Mouse (Mus musculus) cerebellum, adult 18-20 months (tissue): ENCODE results near the gene Lrsam1.

ENCODE experiments used
- DNase-seq, 2 experiments: peaks; one replicate each; pipeline ENCODE4 v3.0.0; 2021

Gene Lrsam1

DNA sequence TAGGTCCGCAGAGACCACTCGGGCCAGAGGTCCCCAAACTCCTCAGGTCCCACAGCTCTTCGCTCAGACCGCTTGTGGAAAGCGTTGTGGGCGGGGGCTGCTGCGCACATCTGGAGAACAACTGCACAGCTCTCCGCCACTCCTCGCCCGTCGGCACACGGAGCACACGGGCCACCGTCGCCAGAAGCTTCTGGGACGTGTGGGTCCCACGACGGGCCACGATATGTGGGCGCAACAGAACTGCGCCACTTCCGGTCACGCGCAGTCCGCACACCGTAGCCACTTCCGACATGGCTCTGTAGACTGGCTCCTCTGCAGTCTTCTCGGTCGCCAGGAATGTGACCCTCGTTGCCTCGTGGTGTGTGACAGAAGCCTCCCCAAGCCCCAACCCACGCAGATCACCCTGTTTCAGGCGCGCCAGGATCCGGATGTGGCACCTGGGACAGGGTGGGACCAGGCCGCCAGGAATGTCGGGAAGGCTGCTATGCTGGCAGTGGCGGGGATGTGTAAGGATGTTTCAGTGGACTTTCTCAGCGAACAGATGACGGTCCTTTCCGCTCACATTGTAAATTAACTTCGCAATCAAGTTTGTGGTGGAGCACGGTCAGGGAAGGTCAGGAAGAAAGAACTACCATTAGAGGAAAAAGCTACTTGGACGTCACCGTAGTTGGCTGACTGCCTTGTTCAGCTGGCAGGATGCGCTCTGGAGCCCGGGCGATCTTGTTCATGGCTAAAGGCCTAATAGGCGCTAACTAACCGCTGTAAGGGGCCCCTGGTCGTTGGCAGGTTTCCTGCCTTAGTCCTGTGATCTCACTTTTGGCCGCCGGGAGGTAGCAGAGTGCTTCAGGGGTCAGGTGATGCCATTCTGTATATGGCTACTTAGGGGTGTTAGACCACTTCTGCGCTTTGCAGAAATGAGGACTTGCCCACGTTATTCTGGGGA is 5.5 kb upstream of the Lrsam1 start:
- DNase-seq, result peak; percentile 85 to 91

DNA sequence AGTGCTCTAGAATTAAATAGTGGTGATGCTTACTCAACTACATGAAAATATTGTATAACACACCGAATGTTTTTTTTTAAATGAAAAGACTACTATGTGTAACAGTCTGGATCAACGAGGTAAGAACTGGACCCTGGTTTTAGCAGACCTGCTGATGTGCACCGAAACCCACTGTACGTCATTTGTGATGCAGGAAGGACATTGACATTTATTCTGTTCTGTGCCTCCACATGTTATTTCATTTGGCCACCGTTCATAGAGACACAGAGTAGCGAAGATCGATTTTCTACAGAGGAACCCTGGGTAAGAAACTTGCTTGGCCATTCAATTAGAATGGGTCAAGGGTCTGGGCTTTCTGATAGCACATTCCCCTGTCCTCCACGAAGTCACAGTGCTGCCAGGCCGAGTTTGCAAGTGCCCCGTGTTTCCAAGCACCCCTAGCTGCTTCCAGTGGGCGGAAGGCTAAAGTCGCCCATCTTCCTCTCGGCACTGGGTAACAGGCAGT is 4.8 kb upstream of the Lrsam1 start:
- peak in 1 of 2 experiments; percentile 16 for DNase-seq

DNA sequence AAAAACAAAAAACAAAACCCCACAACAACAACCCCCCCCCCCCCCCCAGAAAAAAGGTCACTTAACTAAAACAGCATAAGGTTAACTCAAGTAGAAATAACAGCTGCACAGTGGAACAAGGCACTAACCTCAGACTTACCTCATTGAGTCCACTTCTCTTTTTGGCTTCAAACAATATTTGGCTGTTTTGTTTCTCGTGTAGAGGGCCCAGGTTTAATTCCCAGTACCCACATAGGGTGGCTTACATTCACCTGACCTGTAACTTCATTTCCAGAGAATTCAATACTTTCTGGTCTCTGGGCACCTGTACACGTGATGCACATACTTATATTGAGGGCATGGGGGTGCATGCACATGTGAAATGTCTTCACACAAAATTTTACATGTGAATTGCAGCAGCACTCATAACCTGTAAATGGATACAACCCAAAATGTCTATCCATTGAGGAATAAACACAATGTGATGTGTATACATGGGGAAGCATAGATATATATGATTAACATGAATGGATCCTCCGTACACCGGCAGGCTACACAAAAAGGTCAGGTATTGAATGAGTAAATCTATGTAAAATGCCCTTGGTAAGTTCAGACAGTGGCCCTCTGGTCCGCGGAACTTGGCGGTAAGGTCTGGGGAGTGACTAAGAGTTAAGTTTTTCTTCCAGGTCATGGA is 4.2 kb upstream of the Lrsam1 start:
- DNase-seq, result no peak

DNA sequence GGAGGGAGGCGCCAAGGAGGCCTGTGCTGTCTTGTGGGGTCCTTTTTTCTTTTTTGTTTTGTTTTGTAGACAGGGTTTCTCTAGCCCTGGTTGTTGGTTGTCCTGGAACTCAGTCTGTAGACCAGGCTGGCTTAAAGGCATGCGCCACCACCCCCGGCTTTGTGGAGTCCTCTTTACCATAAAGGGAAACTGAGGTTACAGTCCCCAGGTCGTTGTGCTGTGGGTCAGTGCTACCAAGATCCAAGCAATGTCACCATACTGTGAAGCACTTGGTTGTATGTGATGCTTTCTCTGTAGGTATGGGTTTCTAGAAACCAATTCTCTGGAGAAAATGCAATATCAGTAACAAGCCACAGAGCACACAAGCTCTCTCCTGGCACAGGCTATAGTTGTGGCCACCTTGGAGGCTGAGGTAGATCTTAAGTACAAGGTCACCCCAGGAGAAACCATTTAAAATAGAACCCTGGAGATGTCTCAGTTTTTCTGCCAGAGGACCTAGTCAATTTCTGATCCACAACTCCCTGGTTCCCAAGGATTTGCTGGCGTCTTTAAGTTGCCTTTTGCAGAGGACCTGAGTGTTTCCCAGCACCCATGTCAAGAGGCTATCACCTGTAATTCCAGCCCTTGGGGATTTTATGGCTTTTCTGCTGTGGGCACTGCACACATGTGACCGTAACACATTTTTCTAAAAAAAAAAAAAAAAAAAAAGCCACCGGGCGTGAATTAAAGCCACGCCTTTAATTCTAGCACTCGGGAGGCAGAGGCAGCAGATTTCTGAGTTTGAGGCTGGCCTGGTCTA is 3.4 kb upstream of the Lrsam1 start:
- DNase-seq, result no peak

DNA sequence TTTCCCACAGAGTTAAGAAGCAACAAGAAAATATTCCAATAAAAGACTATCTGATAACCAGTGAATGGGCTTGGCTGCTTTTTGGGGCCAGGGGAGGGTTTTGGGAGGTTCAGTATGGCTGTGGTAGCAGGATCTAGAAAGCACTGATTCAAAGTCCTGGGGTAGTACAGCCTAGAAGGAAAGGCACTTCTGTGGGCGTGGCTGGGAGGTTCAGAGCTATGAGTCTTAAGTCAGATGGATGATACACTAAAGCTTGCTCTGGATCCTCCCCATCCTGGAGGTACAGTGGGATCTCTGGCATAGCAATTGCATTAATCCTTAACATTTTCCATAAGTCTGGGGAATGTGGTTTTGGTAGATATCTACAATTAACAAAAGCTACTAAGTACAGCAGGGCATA is 2.6 kb upstream of the Lrsam1 start:
- no peak for DNase-seq

DNA sequence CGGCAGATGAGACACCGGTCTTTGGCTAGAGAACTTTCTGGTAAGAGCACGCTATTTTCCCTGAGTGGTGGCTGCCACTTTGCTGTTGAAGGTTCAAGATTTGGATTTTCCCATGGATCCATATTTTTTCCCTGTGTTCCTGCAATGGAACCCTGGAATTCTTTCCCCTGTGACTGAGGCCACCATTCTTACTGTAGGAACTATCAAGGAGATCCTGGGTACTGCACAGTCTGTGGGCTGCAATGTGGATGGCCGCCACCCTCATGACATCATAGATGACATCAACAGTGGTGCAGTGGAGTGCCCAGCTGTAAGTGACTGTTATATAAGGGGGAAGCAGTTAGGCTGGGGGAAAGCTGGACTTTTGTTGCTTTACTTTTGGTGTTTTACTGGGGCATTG is 2.1 kb upstream of the Lrsam1 start:
- no peak for DNase-seq

DNA sequence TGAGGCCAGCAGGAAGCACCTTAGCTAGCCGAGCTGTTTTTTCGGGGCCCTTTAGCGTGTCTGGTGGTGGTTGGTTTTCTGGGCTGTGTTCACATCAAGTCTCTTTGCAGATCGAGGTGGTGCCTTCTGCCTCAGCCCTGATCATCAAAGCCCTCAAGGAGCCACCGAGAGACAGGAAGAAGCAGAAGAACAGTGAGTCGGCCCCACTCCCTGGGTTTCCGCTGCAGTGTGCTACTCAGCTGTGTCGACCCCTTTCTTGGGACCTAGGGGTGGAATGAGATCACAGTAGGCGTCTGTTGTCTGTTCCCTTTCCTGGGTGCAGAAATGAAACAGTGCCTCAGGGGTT is 1.4 kb upstream of the Lrsam1 start:
- no peak for DNase-seq

DNA sequence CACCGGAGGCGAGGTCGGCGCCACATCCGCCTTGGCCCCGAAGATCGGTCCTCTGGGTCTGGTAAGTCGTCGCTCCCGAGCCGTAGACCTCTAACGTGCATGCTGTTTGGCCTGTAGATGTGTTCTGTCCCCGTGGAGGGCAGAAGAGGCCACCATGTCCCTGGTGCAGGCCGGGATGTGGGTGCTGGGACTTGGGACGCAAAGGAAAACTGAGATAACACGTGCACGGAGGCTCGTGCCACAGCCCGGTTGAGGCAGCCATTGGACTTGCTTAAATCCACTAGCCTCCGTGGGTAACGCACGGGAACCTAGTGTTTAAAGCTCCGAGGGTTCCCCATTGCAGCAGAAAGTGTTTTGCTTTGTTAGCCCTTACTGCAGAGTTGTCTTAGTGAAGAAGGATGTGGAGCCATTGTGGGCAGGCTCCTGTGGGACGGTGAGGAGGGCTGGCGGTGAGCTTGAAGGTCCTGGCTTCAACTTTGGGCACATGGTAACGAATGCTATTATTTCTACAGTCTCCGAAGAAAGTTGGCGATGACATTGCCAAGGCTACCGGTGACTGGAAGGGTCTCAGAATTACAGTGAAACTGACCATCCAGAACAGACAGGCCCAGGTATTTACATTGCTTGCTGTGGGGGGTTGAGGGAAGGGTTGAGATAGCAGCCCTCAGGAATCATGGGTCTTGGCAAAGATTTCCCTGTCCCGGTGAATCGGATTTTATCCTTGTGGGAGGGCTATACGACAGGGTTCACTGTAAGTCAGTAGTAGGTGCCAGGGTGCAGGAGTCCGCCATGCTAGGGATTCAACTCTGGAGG is 854 bp upstream of the Lrsam1 start:
- DNase-seq, result no peak

DNA sequence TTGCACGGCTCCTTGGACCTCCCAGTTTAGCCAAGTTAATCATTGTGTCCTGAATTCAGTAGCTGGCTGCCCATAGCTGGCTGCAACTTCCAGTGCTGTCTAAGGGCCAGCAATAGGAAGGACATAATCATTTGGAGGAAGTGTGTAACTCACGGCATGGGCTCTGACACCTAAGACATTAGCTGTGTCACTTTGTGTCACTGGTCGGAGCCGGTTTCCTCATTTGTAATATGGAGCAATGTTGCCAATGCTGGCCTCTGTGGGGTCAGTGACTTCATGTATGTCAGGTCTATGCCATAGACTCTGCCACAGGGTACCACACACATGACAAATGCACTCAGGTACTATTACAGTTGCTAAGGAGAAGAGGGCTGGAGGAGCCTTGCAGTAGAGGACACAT is 1.1 kb downstream of the Lrsam1 start:
- no peak for DNase-seq

DNA sequence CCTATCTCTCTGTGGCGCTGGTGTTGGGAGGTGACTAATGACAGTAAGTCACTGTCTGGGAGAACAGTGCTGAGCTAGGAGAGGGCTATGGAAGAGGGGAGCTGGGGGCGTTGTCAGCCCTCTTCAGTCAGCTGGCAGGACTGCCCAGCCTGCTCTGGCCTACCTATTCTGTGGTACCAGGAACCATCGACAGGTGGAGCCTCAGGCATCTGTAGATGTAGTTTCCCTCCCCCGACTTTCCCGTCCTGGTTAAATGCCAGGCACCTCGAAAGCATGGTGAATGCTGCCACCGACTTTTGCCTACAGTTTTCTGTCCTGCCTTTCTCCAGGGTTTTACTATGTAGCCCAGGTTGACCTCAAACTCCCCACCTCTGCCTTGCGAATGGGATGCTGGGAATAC is 4.1 kb downstream of the Lrsam1 start:
- no peak for DNase-seq

DNA sequence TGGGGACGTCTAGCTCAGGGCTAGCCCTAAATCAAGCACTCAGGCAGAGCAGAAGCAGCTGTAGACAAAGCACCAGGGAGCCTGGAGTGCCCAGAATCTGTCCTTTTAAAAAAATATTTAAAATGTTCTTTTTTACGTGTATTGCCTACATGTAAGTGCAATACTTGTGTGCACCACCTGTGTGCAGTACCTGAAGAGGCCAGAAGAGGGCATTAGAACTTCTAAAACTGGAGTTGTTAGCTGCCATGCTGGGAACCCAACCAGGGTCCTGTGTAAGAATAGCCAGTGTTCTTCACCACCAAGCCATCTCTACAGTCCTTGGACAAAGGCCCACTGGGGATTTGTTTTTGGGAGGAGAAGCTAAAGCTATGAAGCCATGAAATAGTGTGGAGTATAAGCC is 6.8 kb downstream of the Lrsam1 start:
- DNase-seq, result no peak

DNA sequence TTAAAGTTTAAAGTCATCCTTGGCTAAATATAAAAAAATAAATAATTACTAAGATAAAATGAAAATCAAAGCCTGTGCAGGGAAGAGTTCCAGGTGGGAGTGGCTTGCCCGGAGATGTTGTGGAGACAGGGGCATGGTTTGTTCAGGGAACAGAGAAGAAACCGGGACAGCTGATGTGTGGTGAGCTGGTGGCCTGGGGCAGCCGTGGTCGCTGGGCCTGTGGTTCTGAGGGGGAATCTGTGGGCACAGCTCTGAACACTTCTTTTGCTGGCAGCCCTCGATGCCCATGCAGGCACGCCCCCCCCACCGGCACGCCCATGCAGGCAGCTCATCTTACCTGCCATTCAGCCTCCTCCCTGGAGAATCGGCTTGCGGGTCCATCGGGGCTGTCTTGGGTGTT is 14.0 kb downstream of the Lrsam1 start:
- no peak for DNase-seq

DNA sequence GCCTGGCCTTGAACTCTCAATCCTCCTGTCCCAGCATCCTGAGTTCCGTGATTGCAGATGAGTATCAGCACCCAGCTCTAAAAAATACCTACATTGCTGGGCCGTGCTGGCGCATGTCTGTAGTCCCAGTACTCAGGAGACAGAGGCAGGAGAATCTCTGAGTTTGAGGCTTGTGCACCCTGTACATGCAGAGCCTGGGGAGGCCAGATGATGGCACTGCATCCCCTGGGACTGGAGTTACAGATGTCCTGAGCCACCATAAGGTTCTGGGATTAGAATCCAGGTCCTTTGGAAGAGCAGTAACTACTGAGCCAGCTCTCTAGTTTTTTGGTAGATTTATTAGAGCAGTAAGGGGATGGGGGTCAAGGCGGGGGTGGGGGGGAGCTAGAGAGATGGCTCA is 20.9 kb downstream of the Lrsam1 start:
- no peak for DNase-seq

DNA sequence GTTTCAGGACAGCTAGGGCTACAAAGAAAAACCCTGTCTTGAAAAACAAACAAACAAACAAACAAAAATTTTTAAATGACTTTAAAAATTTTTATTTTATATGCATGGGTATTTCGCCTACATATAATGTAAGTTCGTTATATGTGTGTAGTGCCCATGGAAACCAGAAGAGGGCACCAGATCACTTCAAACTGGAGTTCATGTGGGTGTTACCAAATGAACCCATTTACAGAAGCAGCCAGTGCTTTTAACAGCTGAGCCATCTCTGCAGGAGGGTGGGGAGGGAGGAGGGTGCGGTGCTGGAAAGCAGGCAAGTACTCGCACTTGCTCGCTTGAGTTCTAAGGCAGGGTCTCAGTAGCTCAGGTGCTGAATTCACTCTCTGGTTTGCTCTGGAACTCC is 22.0 kb downstream of the Lrsam1 start:
- DNase-seq, result peak; percentile 37 to 45

DNA sequence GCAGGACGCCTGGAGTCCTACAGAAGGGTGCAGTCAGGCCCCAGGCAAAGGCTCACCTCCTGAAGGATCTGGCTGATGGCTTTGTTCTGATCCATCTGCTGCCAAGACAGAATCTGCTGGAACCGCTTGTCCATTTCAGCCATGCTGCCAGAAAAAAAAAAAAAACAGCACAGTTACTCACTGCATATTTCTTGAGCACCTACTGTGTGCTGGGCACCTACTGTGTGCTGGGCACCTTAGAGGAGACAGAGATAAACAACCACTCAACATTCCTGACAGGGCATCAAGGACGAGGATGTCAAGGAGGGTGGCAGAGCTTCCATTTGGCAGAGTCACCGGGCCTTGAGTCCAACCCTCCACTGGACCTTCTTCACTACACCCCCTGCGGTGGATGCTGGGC is 22.7 kb downstream of the Lrsam1 start:
- no peak for DNase-seq

DNA sequence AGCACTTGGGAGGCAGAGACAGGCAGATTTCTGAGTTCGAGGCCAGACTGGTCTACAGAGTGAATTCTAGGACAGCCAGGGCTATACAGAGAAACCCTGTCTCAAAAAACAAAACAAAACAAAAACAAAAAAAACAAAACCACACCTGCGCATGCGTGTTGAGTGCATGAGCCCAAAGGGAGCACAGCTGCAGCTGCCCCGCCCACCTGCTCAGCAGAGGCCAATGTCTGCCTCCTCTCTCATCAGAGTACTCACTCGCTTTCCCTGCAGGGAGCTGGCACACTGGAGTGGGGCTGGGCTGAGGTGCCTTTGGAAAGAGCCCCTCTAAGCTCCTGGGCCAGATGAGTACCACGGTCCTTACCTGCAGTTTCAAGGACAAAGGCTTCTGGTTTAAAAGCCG is 29.7 kb downstream of the Lrsam1 start:
- no peak for DNase-seq

DNA sequence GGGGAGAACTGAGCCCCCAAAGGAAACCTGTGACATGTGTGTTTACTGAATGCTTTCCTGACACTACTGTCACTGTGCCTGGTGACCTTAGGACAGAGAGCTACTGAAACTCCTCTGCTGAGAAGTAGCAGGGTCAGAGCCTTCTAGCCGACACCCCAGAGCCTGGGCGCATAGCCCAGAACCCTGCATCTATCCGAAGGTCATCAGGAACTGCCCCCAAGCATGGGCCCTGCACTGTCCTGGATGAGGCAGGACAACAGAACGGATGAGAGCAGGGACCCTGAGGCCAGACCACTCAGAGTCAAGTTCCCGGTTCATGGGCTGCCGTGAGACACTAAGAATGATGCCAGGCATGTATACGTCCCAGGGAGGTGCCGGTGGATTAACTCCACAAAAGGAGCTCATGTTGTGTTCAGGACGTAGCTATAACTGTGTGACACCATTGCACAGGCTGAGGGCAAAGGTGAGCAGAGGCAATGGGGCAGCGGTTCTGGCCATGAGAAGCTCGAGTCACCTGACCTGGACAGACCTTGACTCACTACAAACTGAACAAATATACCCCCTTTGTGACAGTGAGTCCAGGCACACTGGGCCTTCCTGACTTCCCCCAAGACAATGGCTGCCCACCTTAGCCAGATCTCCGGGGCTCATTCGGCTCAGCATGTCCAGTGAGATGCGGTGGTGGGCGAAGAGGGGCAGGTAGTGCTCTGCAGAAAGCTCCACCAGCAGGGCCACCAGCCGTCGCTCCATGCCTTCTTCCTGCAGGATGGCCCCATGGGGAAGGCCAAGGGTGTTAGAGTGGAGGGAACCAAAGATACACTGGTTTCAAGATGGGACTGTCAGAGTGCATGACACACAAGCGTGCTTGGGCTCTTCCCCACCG is 32.2 kb downstream of the Lrsam1 start:
- DNase-seq, result no peak

DNA sequence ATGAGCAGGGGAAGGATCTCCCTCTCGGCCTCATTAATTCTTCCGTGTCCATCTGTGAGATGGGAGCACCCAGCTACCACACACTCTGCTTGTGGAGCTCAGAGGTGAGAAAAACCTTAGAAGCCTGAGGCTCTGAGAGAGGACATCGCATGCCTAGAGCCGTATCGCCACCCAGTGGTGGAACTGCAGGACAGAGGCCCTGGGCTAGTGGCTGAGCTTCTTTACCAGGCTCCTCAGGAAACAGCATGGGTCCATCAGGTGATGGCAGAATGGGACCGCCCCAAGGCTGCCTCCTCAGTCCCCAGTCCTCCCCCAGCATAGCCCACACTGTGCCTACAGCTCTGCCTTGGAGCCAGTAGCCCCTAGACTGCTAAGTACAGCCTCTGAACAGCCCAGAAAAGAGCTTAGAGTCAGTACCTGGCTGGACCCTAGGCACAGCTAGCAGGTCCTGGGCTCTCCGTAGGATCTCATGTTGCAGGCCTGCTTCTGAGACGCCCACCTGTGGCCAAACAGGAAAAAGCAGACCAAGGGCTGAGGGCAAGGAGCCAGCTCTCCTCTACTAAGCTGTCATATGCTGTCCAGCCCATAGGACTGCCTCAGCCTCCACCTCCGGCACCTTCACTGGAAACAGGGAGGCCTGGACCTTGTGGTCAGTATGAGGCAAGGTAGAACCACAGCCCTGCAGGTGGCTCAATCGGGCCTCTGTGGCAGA is 33.0 kb downstream of the Lrsam1 start:
- DNase-seq, result peak; percentile 82 to 88

DNA sequence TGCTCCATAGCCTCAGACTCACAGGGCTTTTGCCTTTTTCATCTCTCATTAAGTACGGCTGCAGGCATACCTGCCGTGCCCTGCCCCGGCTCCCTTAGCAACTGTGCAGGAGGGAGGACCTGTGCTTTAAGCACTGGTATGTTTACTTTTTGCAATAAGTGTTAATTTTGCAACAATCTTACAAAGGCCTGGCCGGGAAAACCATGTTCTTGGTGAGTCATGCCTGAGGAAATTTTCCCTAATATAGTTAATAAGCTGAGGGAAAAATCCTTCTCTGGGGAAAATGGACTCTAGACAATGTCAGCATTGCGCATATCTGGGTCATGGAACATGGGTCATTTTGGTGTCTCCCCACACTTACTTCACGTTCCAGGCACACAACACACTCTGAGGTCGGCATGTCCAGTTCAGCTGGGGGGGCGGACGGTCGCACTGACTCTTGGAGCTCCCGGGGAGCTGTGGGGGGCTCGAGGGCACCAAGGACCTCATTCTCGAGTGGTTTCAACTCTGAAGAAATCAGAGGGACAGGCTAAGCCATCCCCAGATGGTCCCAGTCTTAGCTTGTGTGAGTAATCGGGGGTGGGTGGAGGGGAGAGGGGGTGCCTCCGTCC is 33.7 kb downstream of the Lrsam1 start:
- DNase-seq, result peak in 1 of 2 experiments; percentile 19

DNA sequence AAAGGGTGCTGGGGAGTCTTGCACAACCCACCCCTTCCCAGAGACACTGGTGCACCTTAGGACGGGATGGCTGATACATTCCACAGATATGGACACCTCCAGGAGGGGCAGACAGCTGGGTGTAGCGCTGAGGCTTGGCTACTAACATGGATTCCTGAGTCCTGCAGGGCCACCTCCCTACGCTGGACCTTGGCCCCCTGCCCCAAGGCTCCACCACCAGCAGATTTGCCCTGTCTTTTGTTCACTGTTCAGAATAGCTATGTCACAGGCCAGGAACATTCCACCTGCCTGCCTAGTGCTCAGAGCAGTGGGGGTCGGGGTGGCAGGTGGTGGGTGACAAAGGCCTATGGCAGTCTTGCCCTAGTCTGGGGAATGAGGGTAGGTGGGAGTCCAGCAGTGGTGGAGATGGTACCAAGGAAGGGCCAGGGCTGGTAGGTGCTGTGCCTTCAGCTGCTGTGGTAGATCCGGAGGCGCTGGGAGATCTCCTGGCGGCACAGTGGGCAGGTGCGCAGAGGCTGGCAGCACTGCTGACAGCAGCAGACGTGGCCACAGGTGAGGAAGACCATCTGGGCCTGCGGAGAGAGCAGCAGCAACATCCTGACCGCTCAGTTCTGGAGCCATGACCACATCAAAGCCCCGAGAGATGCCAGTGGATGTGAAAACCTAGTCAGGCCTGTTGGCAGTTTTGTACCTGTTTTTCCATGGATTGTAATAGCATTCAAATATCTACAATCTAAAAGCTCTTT is 34.9 kb downstream of the Lrsam1 start:
- DNase-seq, result peak; percentile 36 to 45
